Mouse (Mus musculus): Measurements from ENCODE around the gene Stx6. TPM values are rescaled to one million over a fixed set of nuclear protein-coding genes. Genes with fewer than 3 reads are reported as not detected.
"Not testable (repeated sequence)": the region's sequence is repeated elsewhere in the genome, so short reads cannot be mapped to it uniquely, and the experiment has no call there.

The Stx6 gene
- total RNA-seq, 2 experiments from 2014 or later, result 11.3 to 12.2 TPM

DNA sequence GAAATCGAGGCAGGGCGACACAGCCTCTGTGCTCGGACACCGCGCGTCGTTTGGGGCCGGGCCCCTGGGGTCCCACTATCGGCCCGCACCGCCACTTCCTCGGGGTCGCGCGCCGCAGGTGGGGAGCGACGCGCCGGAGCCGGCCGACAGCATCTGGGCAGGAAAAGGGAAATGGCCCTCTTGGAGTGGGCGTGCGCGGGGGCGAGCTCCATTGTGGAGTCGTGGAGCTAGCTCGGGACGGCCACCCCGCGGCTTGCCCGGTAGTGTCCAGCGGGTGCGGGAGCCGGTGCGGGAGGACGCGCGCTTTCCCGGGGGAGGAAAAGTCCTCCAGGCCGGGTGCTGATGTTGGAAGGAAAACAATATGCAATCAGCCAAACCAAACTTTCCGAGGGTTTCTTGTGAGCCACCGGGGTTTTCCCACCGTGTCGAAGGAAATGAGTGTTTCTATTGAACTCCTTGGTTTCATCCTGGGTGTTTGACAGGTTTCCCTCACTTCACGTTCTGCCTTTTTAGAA, 512 bp downstream of the Stx6 start:
- no peak for DNase-seq

DNA sequence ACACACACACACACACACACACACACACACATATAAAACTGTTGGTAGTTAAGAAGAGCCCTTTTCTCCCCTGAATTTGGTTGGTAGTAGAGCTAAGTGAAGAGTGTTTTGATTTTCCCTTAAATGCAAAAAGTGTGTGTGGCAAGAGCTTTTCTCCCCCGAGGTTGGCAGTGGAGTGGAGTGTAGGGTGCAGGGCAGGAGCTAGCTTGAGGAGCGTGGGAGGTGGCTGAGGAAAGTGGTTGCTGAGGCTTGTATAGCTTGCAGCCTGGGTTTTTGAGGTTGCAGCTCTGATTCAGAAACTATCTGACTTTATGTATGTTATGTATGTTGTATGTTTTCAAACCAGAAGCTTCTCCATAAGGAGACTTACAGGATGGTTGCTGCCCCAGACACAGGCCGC, 8.9 kb downstream of the Stx6 start:
- no peak for DNase-seq

GRCm38 (mm10) chr1:155169935-155170334, 11.4 kb downstream of the Stx6 start:
- DNase-seq, result no peak

DNA sequence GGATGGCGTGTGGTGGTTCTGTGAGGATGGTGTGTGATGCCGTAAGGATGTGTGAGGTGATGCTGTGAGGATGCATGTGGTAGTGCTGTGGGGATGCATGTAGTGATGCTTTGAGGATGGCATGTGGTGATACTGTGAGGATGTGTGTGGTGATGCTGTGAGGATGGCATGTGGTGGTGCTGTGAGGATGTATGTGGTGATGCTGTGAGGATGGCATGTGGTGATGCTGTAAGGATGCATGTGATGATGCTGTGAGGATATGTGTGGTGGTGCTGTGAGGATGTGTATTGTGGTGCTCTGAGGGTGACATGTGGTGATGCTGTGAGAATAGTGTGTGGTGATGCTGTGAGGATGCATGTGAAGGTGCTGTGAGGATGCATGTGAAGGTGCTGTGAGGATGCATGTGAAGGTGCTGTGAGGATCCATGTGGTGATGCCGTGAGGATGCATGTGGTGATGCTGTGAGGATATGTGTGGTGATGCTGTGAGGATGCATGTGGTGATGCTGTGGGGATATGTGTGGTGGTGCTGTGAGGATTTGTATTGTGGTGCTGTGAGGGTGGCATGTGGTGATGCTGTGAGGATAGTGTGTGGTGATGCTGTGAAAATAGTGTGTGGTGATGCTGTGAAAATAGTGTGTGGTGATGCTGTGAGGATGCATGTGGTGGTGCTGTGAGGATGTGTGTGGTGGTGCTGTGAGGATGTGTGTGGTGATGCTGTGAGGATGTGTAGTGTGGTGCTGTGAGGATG, 14.6 kb downstream of the Stx6 start:
- no peak for DNase-seq

- DNase-seq, result not testable (repeated sequence)
Measured at GRCm38 (mm10) chr1:155173644-155174016, 15.1 kb downstream of the Stx6 start.

- no peak for DNase-seq
Measured at GRCm38 (mm10) chr1:155174424-155174823, 15.9 kb downstream of the Stx6 start.

GRCm38 (mm10) chr1:155178192-155178924, 19.8 kb downstream of the Stx6 start:
- no peak for DNase-seq

DNA sequence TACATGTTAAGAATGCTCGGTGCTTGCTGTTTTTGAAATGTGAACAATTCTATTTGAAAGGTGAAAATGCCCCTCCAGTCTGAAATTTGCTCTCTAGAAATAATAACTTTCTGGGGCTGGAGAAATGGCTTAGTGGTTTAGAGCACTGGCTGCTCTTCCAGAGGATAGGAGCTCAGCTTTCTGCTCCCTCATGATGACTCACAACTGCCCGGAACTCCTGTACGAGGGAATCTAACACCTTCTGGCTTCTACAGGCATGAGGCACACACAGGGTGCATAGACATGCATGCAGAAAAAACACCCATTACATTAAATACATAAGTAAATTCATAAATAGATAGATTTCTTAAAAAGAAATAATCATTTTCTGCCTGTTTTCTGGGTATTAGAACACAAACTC, 25.7 kb downstream of the Stx6 start:
- DNase-seq, result no peak

DNA sequence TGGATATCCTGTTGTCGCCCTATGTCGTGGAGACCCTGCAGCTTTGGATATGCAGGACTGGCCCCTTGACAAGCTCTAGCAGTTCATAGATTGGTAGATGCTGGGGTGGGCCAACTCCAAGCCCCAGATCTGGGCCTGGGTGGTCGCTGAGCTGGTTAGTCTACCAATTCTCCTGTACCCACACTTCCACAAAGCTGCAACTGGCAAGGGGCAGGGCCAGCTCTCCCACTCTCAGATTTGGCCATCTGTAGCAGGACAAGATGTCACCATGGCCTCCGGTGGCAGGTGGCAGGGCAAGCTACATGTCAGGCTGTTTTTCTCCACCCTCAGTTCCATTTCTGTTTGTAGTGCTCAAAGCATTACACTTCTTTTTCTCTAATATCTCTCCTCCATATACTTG, 30.1 kb downstream of the Stx6 start:
- no peak for DNase-seq

GRCm38 (mm10) chr1:155191219-155191618, 32.7 kb downstream of the Stx6 start:
- DNase-seq, result no peak

- DNase-seq, result no peak
Measured at GRCm38 (mm10) chr1:155191671-155192070, 33.2 kb downstream of the Stx6 start.

GRCm38 (mm10) chr1:155192805-155193368, 34.4 kb downstream of the Stx6 start:
- no peak for DNase-seq

GRCm38 (mm10) chr1:155196691-155197090, 38.2 kb downstream of the Stx6 start:
- DNase-seq, result no peak

DNA sequence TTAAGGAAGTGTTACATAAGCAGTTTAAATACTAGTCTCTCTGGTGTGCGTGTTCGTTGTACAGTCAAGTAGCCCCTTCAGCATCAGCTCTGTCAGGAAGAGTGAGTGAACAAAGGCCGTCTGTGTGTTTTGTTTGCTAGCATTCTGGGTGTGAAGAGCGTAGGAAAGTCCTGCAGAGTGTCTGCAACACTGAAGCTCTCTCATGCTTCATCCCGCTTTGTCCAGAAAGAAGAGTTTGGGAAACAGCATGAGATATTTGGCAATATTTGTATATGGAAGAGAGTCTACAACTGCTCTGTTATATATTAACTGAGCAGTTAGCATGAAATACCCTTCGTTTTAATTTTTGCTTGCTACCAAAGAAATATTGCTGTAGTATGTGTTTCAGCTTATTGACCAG, 41.0 kb downstream of the Stx6 start:
- no peak for DNase-seq

- no peak for DNase-seq
Measured at GRCm38 (mm10) chr1:155200967-155201366, 42.5 kb downstream of the Stx6 start.

DNA sequence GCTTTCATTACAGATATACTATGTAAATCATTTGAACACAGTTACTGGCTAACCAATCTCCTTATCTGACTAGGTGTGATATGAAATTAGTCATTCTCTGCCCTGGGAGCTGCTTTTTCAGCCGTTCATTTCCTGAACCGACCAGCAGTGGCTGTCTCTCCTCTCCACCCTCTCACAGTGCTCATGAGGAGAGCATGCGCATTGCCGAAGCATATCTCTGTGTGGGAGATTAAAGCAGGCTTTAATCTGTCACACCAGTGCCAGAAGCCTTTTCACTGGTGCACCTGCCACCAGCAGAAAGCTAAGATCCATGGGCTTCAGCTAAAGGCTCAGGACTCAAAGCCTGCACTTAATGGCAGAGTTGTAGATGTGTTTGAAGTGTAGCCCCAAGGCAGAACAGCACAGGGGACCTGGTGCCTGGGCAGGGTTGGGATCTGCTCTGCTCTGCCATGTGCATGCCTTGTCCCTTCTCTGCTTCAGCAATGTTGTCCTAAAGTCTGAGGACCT, 42.9 kb downstream of the Stx6 start:
- DNase-seq, result no peak

GRCm38 (mm10) chr1:155201914-155202313, 43.4 kb downstream of the Stx6 start:
- no peak for DNase-seq

DNA sequence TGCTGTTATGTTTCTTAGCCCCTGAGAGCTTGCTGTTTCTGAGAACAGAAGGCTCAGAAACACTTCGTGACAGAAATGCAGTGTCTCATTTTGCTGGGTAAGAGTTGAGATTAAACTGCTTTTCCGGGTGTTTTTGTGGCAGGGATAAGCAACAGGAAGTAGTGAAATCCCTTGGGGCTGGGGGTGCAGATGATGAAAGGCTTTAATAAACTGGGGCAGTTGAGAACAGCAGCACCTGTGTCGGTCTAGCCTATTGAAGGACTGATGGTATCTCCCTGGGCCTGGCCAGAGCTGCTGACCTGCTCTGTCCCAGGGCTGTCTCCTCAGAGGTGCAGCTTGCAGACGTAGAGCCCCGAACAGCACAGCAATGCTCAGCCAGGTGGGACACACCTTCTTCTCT, 44.0 kb downstream of the Stx6 start:
- no peak for DNase-seq

GRCm38 (mm10) chr1:155203101-155203500, 44.6 kb downstream of the Stx6 start:
- DNase-seq, result no peak

- DNase-seq, result no peak
Measured at GRCm38 (mm10) chr1:155203954-155204353, 45.4 kb downstream of the Stx6 start.

DNA sequence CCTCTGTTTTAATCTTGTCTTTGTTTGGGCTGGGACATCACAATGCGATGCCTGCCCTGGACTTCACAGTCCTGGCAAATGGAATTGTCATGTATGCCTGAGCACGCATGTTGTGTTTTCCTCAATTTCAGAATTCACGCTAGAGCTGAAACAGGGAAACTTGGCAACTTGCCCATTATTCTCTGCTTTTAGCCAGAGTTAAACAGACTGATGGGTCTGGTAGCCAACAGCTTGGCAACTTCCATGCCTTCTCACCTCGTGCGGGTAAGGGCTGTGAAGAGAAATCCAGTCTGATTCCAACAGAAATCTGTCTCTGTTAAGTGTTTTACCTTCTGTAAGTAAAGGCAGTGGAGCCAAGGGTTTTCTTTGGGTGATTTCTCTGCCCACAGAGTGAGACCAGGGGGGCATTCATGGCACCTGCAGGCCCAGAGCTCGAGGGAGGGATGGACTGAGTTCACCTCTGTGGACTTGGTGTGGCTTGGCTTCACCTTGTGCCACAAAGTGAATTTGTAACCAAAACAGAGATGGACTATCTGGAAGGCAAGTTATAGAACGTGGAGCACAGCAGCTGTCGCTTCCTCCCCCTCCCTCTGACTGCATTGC, 46.1 kb downstream of the Stx6 start:
- DNase-seq, result no peak

DNA sequence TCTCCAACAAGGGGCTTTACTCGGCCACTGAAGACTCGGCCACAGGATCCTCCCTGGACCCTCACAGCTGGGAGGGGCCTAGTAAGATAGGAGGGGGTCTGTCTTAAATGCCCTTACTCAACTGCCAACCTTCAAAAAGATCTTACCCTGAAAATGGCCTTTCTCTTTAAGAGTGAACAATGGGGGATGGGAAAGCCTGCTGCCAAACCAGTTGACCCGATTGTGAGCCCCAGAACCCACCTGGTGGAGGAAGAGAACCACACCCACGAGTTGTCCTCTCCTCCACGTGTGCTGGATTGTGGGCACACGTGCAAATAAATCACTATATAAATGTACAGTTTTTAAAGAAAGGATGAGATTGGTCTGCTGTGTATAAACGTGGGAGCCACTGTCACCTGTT, 46.8 kb downstream of the Stx6 start:
- no peak for DNase-seq

Measured in gastrocnemius, postnatal 25 days (tissue).